Mouse (Mus musculus): ENCODE data around the gene Mrln. TPM values are rescaled to one million over a fixed set of nuclear protein-coding genes. Genes with fewer than 3 reads are reported as not detected.

Mrln gene
- 2.1 TPM in 1 of 4 replicates, not detected in the others for total RNA-seq (2023; ENCODE audit: inconsistent age)

DNA sequence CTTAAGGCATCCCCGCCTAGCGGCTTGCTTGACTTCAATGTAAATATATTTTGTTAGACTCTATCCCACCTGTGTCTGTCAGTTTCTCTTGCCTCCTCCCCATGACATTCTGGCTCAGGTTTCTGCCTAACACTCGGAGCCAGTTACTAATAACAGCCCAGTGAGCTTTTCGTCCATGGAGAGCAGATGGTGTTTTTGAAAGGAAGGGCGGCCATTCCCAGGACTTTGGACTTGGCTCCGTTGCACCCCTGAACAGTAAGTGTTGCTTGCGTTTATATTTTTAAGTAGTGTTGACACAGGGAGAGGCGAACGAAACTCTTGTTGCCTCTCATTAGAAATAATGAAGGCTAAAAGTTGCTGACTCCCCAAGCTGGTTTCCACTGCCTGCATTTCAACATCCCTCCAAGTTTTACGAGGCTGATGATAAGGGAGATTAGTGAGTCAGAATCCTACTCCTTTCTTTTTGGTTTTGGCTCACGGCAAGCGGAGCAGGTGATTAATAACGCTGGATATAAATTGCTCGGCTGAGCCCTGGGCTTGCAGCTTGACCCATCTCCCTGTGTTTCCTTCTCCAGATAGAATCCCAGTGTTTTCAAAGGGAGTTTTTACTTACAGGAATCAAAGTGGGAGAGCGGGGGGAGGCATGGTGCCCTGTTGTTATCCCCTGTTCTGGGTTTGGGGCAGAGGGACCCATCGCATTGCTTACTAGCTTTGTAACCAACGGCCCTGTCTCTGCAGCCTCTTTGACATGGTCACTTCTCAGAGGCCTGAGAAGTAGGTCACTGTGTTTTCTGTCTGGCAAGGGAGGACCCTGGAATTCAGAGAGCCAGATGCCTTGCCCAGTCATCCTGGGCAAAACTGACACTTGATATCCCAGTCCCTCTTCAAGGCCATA lies at the start of gene Mrln:
Gene Mrln, plus strand, starts transcription at position 160 of the 895 bp plus-strand sequence.

DNA sequence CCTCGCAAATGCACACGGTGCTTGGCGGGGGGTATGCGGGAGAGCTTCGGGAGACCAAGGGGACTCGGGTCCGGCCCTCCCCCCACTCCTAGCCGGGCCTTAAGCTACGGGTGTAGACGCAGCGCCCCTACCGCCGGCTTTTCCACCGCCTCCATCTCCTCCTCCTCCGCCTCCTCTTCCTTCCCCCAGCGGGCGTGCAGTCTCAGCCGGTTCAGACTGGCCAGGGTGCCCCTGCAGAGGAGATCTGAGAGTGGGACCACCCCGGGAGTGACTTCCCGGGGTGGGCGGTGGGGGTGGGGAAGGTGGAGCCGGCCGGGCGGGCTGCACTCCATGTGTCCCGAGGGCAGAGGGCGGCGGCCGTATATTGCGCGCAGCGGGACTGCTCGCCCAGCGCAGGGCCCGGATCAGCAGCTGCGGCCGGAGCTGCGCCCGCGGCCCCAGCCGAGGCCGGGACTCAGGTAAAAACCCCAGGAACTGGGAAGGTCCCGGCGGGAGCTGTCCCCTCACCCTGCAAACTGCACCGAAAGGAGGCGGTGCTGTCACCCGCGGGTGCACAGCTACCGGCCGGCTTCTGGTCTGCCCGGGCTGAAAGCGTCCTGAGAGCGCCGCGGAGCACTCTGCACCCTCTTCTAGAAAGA lies 40.6 kb downstream of the Mrln start, which contains the start of gene Slc16a9:
Gene Slc16a9, plus strand, starts transcription at position 180 of the 638 bp plus-strand sequence.

Other genes with a start within 250 kb of the Mrln start
- gene Ccdc6, start 107.5 kb upstream of the Mrln start, total RNA-seq (2023; ENCODE audit: inconsistent age) = 63.7 to 73.9 TPM (median 72.2 TPM) in 4 replicates
- 0.21 to 0.57 TPM (median 0.40 TPM) in 4 replicates for gene Slc16a9, start 40.4 kb downstream of the Mrln start, total RNA-seq (2023; ENCODE audit: inconsistent age)
- gene Fam13c, start 235.8 kb downstream of the Mrln start, total RNA-seq (2023; ENCODE audit: inconsistent age) = not detected in 4 replicates